Mouse (Mus musculus) spleen, adult 18-20 months (tissue): ENCODE measurements around the gene Usf3.

Source experiments
- DNase-seq, 2 experiments: peaks; one replicate each; pipeline ENCODE4 v3.0.0; 2022; ENCODE audit warnings: mixed read lengths in 2 of 2

The Usf3 gene

GRCm38 (mm10) chr16:44238835-44239263 lies 65.8 kb downstream of the Usf3 start:
- DNase-seq = no peak

- DNase-seq = no peak
Measured at GRCm38 (mm10) chr16:44240406-44240805, 67.4 kb downstream of the Usf3 start.

GRCm38 (mm10) chr16:44242633-44243032 lies 69.6 kb downstream of the Usf3 start:
- DNase-seq = peak; percentile 50 to 70

- DNase-seq = no peak
Measured at GRCm38 (mm10) chr16:44243323-44243722, 70.3 kb downstream of the Usf3 start.

GRCm38 (mm10) chr16:44249985-44250384 lies 76.9 kb downstream of the Usf3 start:
- no peak for DNase-seq

GRCm38 (mm10) chr16:44252735-44253134 lies 79.7 kb downstream of the Usf3 start:
- DNase-seq = no peak

GRCm38 (mm10) chr16:44253797-44254634 lies 81.0 kb downstream of the Usf3 start:
- DNase-seq = no peak

GRCm38 (mm10) chr16:44254698-44255097 lies 81.7 kb downstream of the Usf3 start:
- DNase-seq = no peak

GRCm38 (mm10) chr16:44257476-44257875 lies 84.4 kb downstream of the Usf3 start:
- no peak for DNase-seq

GRCm38 (mm10) chr16:44264916-44265315 lies 91.9 kb downstream of the Usf3 start:
- DNase-seq = no peak

- no peak for DNase-seq
Measured at GRCm38 (mm10) chr16:44265562-44265961, 92.5 kb downstream of the Usf3 start.

- DNase-seq = no peak
Measured at GRCm38 (mm10) chr16:44268541-44269215, 95.6 kb downstream of the Usf3 start.

GRCm38 (mm10) chr16:44269578-44269977 lies 96.5 kb downstream of the Usf3 start:
- DNase-seq = no peak

GRCm38 (mm10) chr16:44270606-44271005 lies 97.6 kb downstream of the Usf3 start:
- no peak for DNase-seq

GRCm38 (mm10) chr16:44271371-44272038 lies 98.5 kb downstream of the Usf3 start:
- no peak for DNase-seq
